Mouse (Mus musculus) liver, embryonic 12.5 days (tissue): ENCODE results near the gene Necab2. TPM values are rescaled to one million over a fixed set of nuclear protein-coding genes. Genes with fewer than 3 reads are reported as not detected.

Experiments used
- ATAC-seq: fragments of 200-750 bp; cut with Nextera tagmentation; 2 replicates; pipeline ENCODE4 v1.8.0; 2017; ENCODE audit warnings: moderate number of reproducible peaks, mild to moderate bottlenecking, moderate library complexity
- H3K27ac ChIP-seq: fragments of 300-500 bp; sonication (generic); 2 replicates; pipeline ENCODE4 v1.5.1; 2016; ENCODE audit warnings: mild to moderate bottlenecking
- H3K27me3 ChIP-seq: fragments of 300-500 bp; sonication (generic); replicated peaks from 2 replicates; pipeline ENCODE4 v1.6.1; 2016; ENCODE audit warnings: mild to moderate bottlenecking, moderate library complexity
- H3K36me3 ChIP-seq: fragments of 300-500 bp; sonication (generic); 2 replicates; pipeline ENCODE4 v1.6.1; 2016; ENCODE audit warnings: mild to moderate bottlenecking, moderate library complexity
- H3K4me1 ChIP-seq: fragments of 300-500 bp; sonication (generic); 2 replicates; pipeline ENCODE4 v1.6.1; 2016
- H3K4me2 ChIP-seq: fragments of 300-500 bp; sonication (generic); 2 replicates; pipeline ENCODE4 v1.6.1; 2016; ENCODE audit warnings: mild to moderate bottlenecking, moderate library complexity
- H3K4me3 ChIP-seq: fragments of 300-500 bp; sonication (generic); 2 replicates; pipeline ENCODE4 v1.5.1; 2016; ENCODE audit warnings: mild to moderate bottlenecking, moderate library complexity
- H3K9ac ChIP-seq: fragments of 300-500 bp; sonication (generic); 2 replicates; pipeline ENCODE4 v1.6.1; 2016; ENCODE audit warnings: mild to moderate bottlenecking, moderate library complexity
- H3K9me3 ChIP-seq: fragments of 300-500 bp; sonication (generic); replicated peaks from 2 replicates; pipeline ENCODE4 v1.6.1; 2016; ENCODE audit warnings: mild to moderate bottlenecking, moderate library complexity
- WGBS: fragments of 180-500 bp; shearing (Covaris S2); methylation state at CpG from one replicate; pipeline ENCODE4 v1.1.7; 2016; ENCODE audit not compliant: insufficient replicate concordance; 5-methylcytosine and 5-hydroxymethylcytosine counted together
- polyA plus RNA-seq: library from polyadenylated mRNA; unstranded; fragments of >200 nt; fragmentation: Nextera tagmentation; extraction: Ambion mirVana; gene quantifications from 2 replicates; pipeline ENCODE4 v1.2.1, GENCODE M21; 2016

Gene Necab2
- polyA plus RNA-seq, 1 experiment from 2014 or later: 0.25 TPM

- Histone ChIP-seq H3K4me2 (no peak overlapping the region), H3K27ac (no peak overlapping the region), H3K9me3 (no peaks in the 10 kb centered on the region), H3K27me3 (peaks cover 62% of the 10 kb centered on the region), H3K9ac (no peak overlapping the region), H3K4me1 (0 out of 2 replicates have a peak, but pooled peaks cover 3% of the 10 kb centered on the region), H3K4me3 (no peak overlapping the region), H3K36me3 (no peaks in the 10 kb centered on the region)
- 64% methylated on average over 9 of the region's 9 CpGs for WGBS
- no peak for ATAC-seq
Observed at GRCm38 (mm10) chr8:119461356-119461755, 14.8 kb downstream of the Necab2 start.

DNA sequence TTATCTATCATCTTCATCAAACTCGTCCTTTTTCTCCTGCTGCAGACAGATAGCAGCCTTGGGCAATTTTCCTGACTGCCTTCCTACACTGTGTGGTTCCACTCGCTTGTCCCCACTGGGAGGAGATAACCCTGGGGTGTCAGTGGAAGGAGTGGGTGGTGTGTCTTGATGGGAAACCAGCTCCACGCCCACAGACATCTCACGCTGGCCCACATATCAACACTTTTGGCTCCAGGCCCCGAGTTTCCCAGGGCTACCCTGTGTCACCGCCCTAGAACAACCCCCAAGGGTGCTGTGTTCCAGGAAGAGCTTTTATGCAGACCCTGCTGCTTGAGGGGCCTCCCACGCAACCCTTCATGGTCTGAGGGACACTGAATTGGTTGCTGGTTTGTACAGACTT is 17.2 kb downstream of the Necab2 start:
- no peaks in the 10 kb centered on the region for H3K9me3 ChIP-seq
- H3K4me1 ChIP-seq: 0 out of 2 replicates have a peak, but pooled peaks cover 3% of the 10 kb centered on the region
- 46% methylated on average over 7 of the region's 7 CpGs for WGBS
- H3K4me2 ChIP-seq: no peak overlapping the region
- peaks cover 78% of the 10 kb centered on the region for H3K27me3 ChIP-seq
- H3K36me3 ChIP-seq: no peaks in the 10 kb centered on the region
- no peak for ATAC-seq
- H3K4me3 ChIP-seq: no peak overlapping the region
- H3K27ac ChIP-seq: no peak overlapping the region
- H3K9ac ChIP-seq: no peak overlapping the region

GRCm38 (mm10) chr8:119466105-119466504 is 19.6 kb downstream of the Necab2 start:
- H3K27me3 ChIP-seq: peaks cover 66% of the 10 kb centered on the region
- H3K4me2 ChIP-seq: 0 out of 2 replicates have a peak overlapping the region, but pooled peaks have one; percentile 18
- H3K9ac ChIP-seq: no peak overlapping the region
- 0 out of 2 replicates have a peak, but pooled peaks cover 3% of the 10 kb centered on the region for H3K4me1 ChIP-seq
- no peaks in the 10 kb centered on the region for H3K36me3 ChIP-seq
- ATAC-seq: peak; percentile 22; the same call in 1 of the 2 replicates
- H3K9me3 ChIP-seq: no peaks in the 10 kb centered on the region
- H3K27ac ChIP-seq: no peak overlapping the region
- 5% methylated on average over 18 of the region's 18 CpGs for WGBS
- no peak overlapping the region for H3K4me3 ChIP-seq

DNA sequence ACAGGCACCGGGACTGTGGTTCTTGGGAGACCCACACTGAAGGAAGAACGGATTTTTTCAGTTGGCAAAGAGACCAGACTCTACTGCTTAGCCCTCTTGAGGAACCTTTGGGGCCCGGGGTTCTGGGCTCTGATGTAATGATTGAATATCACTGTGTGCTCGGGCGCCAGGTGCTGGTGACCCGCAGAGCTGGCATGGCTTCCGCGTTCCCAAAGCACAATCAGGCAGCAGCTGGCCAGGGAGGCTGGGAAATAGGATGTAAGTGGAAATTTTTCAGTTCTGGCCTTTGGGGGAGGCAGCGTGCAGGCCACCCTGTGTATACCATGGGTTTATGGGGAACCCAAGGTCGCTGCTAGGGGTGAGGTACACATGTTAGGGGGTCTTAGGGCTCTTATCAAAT is 20.3 kb downstream of the Necab2 start:
- 61% methylated on average over 10 of the region's 10 CpGs for WGBS
- H3K27ac ChIP-seq: no peak overlapping the region
- H3K4me2 ChIP-seq: no peak overlapping the region
- H3K9me3 ChIP-seq: no peaks in the 10 kb centered on the region
- no peaks in the 10 kb centered on the region for H3K36me3 ChIP-seq
- no peak for ATAC-seq
- no peak overlapping the region for H3K4me3 ChIP-seq
- no peak overlapping the region for H3K9ac ChIP-seq
- H3K4me1 ChIP-seq: 0 out of 2 replicates have a peak, but pooled peaks cover 3% of the 10 kb centered on the region
- peaks cover 64% of the 10 kb centered on the region for H3K27me3 ChIP-seq

DNA sequence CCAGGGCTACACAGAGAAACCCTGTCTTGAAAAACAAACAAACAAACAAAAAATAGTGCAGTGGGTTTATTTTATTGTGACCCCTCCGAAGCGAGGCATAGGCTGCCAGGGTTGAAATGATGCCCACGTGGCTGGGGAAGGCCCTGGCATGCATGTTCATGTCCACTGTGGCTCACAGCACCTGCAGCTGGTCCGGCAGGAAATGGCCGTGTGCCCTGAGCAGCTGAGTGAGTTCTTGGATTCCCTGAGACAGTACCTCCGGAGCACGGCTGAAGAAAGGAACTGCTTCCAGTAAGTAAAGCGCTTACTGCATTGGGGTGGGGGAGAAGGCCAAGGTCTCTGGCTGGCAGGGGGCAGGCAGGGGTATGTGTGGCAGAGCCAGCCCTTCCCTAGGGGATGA is 21.6 kb downstream of the Necab2 start:
- peaks cover 65% of the 10 kb centered on the region for H3K27me3 ChIP-seq
- 72% methylated on average over 8 of the region's 8 CpGs for WGBS
- no peaks in the 10 kb centered on the region for H3K9me3 ChIP-seq
- no peak overlapping the region for H3K9ac ChIP-seq
- H3K4me1 ChIP-seq: 0 out of 2 replicates have a peak, but pooled peaks cover 3% of the 10 kb centered on the region
- no peak for ATAC-seq
- no peak overlapping the region for H3K27ac ChIP-seq
- H3K36me3 ChIP-seq: no peaks in the 10 kb centered on the region
- no peak overlapping the region for H3K4me2 ChIP-seq
- no peak overlapping the region for H3K4me3 ChIP-seq

- ATAC-seq: no peak
- H3K9ac ChIP-seq: no peak overlapping the region
Observed at GRCm38 (mm10) chr8:119478684-119479083, 32.2 kb downstream of the Necab2 start.

DNA sequence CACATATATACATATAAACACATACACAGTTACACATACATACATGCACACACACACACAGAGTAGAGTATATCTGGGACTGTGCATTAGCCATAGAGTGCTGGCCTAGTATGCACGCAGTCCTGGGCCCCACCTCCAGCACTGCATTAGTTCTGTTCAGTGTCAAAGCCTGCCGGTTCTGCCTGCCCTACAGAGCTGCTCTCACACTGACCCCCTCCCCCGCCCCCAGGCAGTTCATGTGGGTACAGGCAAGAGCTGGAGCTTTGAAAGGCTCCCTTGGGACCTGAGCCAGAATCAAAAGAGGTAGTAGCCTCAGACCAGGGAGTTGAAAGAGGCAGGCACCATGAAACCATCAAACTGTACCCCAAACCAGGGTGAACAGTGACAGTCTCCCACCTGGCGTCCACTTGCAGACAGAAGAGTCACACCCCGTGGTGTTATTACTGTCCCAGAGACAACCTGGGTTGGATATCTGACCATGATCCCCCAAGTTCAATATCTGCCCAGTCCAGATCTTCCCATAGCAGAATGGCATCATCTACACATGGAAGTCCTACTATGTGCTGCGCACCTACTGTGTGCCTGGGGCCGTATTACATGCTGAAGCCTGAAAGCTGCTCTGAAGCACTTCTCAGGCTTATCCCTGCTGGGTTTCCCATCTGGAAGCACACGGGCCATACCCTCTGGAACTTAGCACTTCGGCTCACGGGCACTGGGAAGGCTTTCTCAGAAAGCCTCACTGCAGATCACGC is 37.8 kb downstream of the Necab2 start:
- Histone ChIP-seq H3K4me1 (peaks cover 7% of the 10 kb centered on the region), H3K4me3 (no peak overlapping the region), H3K4me2 (no peak overlapping the region), H3K27me3 (0 out of 2 replicates have a peak, but pooled peaks cover 3% of the 10 kb centered on the region), H3K27ac (no peak overlapping the region), H3K36me3 (no peaks in the 10 kb centered on the region), H3K9ac (no peak overlapping the region), H3K9me3 (no peaks in the 10 kb centered on the region)
- WGBS: 69% methylated on average over 11 of the region's 11 CpGs
- no peak for ATAC-seq

More at GRCm38 (mm10) chr8:119478684-119479083, 32.2 kb downstream of the Necab2 start:
- H3K27me3 ChIP-seq: peaks cover 26% of the 10 kb centered on the region
- H3K9me3 ChIP-seq: no peaks in the 10 kb centered on the region
- H3K36me3 ChIP-seq: no peaks in the 10 kb centered on the region
- 18% methylated on average over 5 of the region's 5 CpGs for WGBS
- H3K4me3 ChIP-seq: no peak overlapping the region
- H3K4me2 ChIP-seq: no peak overlapping the region
- H3K4me1 ChIP-seq: no peaks in the 10 kb centered on the region
- H3K27ac ChIP-seq: no peak overlapping the region

DNA sequence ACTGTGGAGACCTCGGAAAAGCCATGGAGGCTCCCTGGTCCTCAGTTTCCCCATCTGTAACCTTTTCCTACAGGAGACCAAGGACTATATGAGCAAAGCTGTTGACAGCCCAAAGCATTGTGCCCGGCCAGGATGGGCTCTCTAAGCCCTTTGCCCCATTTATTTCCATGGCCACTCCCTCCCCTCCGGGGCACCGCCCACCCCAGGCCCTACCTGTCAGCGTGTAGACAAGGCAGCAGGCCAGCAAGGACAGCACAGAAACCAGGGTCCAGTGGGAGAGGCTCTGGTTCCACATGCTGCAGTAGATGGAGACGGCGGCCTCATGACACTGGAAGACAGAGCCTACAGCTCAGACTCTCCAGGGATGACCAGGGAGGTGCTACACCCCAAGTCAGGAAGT is 40.6 kb downstream of the Necab2 start:
- no peak overlapping the region for H3K9ac ChIP-seq
- H3K36me3 ChIP-seq: no peaks in the 10 kb centered on the region
- no peak for ATAC-seq
- peaks cover 26% of the 10 kb centered on the region for H3K27me3 ChIP-seq
- H3K4me1 ChIP-seq: peaks cover 19% of the 10 kb centered on the region
- WGBS: 68% methylated on average over 7 of the region's 7 CpGs
- H3K27ac ChIP-seq: no peak overlapping the region
- no peak overlapping the region for H3K4me2 ChIP-seq
- no peak overlapping the region for H3K4me3 ChIP-seq
- H3K9me3 ChIP-seq: no peaks in the 10 kb centered on the region

- Histone ChIP-seq H3K9me3 (no peaks in the 10 kb centered on the region), H3K4me3 (no peak overlapping the region), H3K4me1 (no peaks in the 10 kb centered on the region), H3K4me2 (no peak overlapping the region), H3K27ac (no peak overlapping the region), H3K36me3 (no peaks in the 10 kb centered on the region), H3K9ac (no peak overlapping the region), H3K27me3 (peaks cover 50% of the 10 kb centered on the region)
- 16% methylated on average over 6 of the region's 6 CpGs for WGBS
- no peak for ATAC-seq
Observed at GRCm38 (mm10) chr8:119496848-119497247, 50.3 kb downstream of the Necab2 start.

DNA sequence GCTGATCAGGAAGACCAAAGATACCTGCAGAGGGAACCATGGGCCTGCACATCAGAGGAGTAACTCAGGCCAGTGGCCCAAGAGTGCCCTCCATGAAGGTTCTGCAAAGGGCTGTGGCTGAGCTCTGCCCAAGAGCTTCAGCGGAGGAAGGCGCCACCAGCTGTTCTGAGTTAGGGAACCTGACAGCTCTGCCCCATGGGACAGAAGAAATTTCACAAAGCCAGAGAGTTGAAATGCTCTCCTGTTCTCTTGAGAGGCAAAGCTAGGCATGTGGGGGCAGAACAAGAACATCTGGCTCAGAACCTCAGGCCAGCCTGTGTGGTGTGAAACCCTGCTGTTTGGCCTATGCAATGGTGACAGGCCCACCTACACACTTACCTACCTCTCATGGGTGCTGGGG is 53.3 kb downstream of the Necab2 start:
- Histone ChIP-seq H3K9me3 (no peaks in the 10 kb centered on the region), H3K36me3 (no peaks in the 10 kb centered on the region), H3K27me3 (peaks cover 47% of the 10 kb centered on the region), H3K27ac (no peak overlapping the region), H3K4me3 (no peak overlapping the region), H3K4me1 (no peaks in the 10 kb centered on the region), H3K9ac (no peak overlapping the region), H3K4me2 (no peak overlapping the region)
- ATAC-seq: no peak
- WGBS: 94% methylated on average over 2 of the region's 2 CpGs

DNA sequence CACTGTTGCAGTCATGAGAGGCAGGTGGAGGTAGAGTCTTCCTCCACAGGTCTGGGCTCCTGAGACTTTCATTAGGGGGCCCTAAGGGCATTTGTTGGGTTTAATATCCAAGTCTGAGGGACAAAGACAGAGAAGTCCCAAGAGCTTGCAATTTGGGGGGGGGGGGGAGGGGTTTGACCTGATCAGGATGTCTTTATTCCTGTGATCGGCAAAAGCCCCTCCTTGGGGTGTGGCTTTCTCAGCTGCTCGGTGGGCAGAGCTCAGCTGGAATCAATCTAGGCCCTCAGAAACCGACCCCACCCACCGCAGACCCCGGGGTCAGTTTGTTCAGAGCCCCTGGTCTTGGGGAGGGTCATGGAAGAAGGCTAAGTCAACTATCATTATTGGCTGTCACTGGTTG is 55.1 kb downstream of the Necab2 start, which contains the start of gene Slc38a8:
Slc38a8 (minus strand) TSS at position 101 of the 400 bp plus-strand sequence.
- Histone ChIP-seq H3K4me1 (no peaks in the 10 kb centered on the region), H3K4me3 (no peak within 1 kb of the TSS), H3K9me3 (no peaks in the 10 kb centered on the region), H3K27me3 (peaks cover 37% of the 10 kb centered on the region), H3K27ac (no peak within 1 kb of the TSS), H3K36me3 (peaks cover 11% of the 10 kb centered on the region), H3K4me2 (no peak within 1 kb of the TSS), H3K9ac (no peak within 1 kb of the TSS)
- 47% methylated on average over 5 of the region's 5 CpGs for WGBS
- ATAC-seq: no peak

DNA sequence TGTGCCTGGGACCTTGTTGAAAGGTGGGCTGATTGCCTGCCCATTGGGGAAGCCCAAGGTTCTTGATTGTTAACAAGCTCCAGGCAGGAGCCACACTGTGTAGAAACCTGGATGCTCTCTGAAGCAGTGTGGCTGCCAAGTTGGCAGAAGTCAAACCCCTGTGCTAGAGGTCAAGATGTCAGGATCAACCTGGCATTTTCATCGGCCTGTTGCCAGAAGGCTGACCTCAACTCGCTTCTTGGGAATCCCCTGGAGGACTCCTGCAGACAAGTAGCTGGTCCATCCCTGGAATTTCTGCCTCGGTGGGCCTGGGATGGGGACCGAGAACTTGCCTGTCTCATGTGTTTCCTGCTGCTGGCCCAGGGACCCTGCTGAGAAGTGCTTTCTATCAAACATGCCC is 55.6 kb downstream of the Necab2 start:
- no peaks in the 10 kb centered on the region for H3K9me3 ChIP-seq
- ATAC-seq: no peak
- H3K27me3 ChIP-seq: peaks cover 37% of the 10 kb centered on the region
- no peak overlapping the region for H3K4me3 ChIP-seq
- no peak overlapping the region for H3K27ac ChIP-seq
- H3K9ac ChIP-seq: no peak overlapping the region
- peaks cover 15% of the 10 kb centered on the region for H3K36me3 ChIP-seq
- 31% methylated on average over 4 of the region's 4 CpGs for WGBS
- no peaks in the 10 kb centered on the region for H3K4me1 ChIP-seq
- no peak overlapping the region for H3K4me2 ChIP-seq
